In the genomic region with DNA sequence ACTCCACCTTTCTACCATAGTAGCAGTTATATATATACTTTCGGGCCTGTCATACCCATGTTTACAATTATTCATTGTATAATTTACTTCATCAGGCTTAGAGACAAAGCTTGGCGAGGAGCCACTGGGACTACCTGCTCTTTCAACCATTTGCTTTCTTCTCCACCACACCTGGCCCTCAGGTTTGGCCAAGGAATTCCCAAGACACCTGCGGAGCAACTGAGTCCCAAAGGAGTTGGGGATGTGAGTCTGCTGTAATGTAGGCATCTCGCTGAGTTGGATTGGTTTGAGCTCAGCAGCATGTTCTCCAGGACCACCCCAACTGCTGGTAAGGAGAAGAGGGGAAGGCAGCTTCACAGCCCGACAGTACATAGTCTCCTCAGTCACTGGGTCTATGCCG, we compare ENCODE assay signal across 7 mouse cellular contexts. TPM values are rescaled to one million over a fixed set of nuclear protein-coding genes. Genes with fewer than 3 reads are reported as not detected.
A peak's percentile ranks its signal among the peaks of the same experiment; 100 is the strongest.
DNase-seq lines count a peak whose midpoint lies in the region; ATAC-seq and TF ChIP-seq lines count a peak whose summit lies in the region.

A gene (plus strand): TSS at position 239 of the 400 bp plus-strand sequence.

- no peaks in the 10 kb centered on the region for H3K36me3 ChIP-seq in forebrain, embryonic 11.5 days (ENCODE audit: control insufficient read depth, insufficient read depth, low read length)
- H3K36me3 ChIP-seq in limb, embryonic 14.5 days (ENCODE audit: control insufficient read depth, insufficient read depth, low read length), result peaks cover 7% of the 10 kb centered on the region; the same call in 1 of the 2 replicates
- no peaks in the 10 kb centered on the region; the same call in 1 of the 2 replicates for H3K36me3 ChIP-seq in stomach, embryonic 14.5 days (ENCODE audit: control insufficient read depth, insufficient read depth, low read length)

- DNase-seq in thymus, postnatal 0 days (ENCODE audit: low spot score), result no peak
- DNase-seq in thymus, adult 18-20 months, result no peak
- no peak for DNase-seq in forebrain, embryonic 11.5 days (ENCODE audit: low spot score)
- DNase-seq in heart, postnatal 36 days, result no peak
- no peak for DNase-seq in limb, embryonic 14.5 days (ENCODE audit: low spot score)
- DNase-seq in spleen, adult 12 weeks (ENCODE audit: low spot score), result no peak

- intact Hi-C loops in heart, postnatal 36 days (cut with DNase I), result loop anchor here (2.0 to 5.0 kb wide), 3 partner anchors 13 to 205 kb away; no protein-coding TSS in a partner anchor

- no peak for ATAC-seq in forebrain, embryonic 11.5 days (replicated peaks; ENCODE audit: low FRiP score)
- ATAC-seq in limb, embryonic 14.5 days (ENCODE audit: low FRiP score, low read depth), result no peak
- no peak for ATAC-seq in stomach, embryonic 14.5 days (ENCODE audit: insufficient number of reproducible peaks, insufficient read depth, low FRiP score, low read depth)

- H3K4me1 ChIP-seq in forebrain, embryonic 11.5 days (replicated peaks; ENCODE audit: control insufficient read depth, insufficient read depth, low read length), result peaks cover 8% of the 10 kb centered on the region; the same call in 1 of the 2 replicates
- peaks cover 15% of the 10 kb centered on the region for H3K4me1 ChIP-seq in limb, embryonic 14.5 days (ENCODE audit: control insufficient read depth, insufficient read depth, low read length)
- H3K4me1 ChIP-seq in stomach, embryonic 14.5 days (ENCODE audit: control insufficient read depth, insufficient read depth, low read length), result peaks cover 12% of the 10 kb centered on the region; the same call in 1 of the 2 replicates

- TF ChIP-seq POLR2A in limb, embryonic 14.5 days (IDR thresholded peaks at IDR 0.05; ENCODE audit: borderline replicate concordance, extremely low read depth, insufficient read depth, insufficient read length), result no peak

- 82% methylated on average over 6 of the region's 6 CpGs for WGBS in forebrain, embryonic 11.5 days
- 88% methylated on average over 6 of the region's 6 CpGs for WGBS in limb, embryonic 14.5 days
- WGBS in stomach, embryonic 14.5 days, result 83% methylated on average over 6 of the region's 6 CpGs

- H3K9me3 ChIP-seq in forebrain, embryonic 11.5 days (ENCODE audit: control insufficient read depth, low read length), result no peaks in the 10 kb centered on the region
- H3K9me3 ChIP-seq in limb, embryonic 14.5 days (ENCODE audit: control insufficient read depth, low read length), result no peaks in the 10 kb centered on the region
- H3K9me3 ChIP-seq in stomach, embryonic 14.5 days (ENCODE audit: control insufficient read depth, low read depth, low read length), result no peaks in the 10 kb centered on the region

- H3K4me3 ChIP-seq in forebrain, embryonic 11.5 days (ENCODE audit: low read depth, low read length), result peak within 1 kb of the TSS; percentile 97
- H3K4me3 ChIP-seq in limb, embryonic 14.5 days (replicated peaks; ENCODE audit: low read length), result peak within 1 kb of the TSS; percentile 96
- peak within 1 kb of the TSS; percentile 94 for H3K4me3 ChIP-seq in stomach, embryonic 14.5 days (ENCODE audit: low read depth, low read length)

- H3K9ac ChIP-seq in forebrain, embryonic 11.5 days (ENCODE audit: low read length), result no peak within 1 kb of the TSS; the same call in 1 of the 2 replicates
- H3K9ac ChIP-seq in limb, embryonic 14.5 days (ENCODE audit: low read depth, low read length, severe bottlenecking), result no peak within 1 kb of the TSS
- H3K9ac ChIP-seq in stomach, embryonic 14.5 days (replicated peaks; ENCODE audit: low read depth, low read length), result no peak within 1 kb of the TSS; the same call in 1 of the 2 replicates

- no peak within 1 kb of the TSS for H3K27ac ChIP-seq in forebrain, embryonic 11.5 days (ENCODE audit: low read depth, low read length)
- no peak within 1 kb of the TSS for H3K27ac ChIP-seq in limb, embryonic 14.5 days (replicated peaks; ENCODE audit: low read depth, low read length)
- no peak within 1 kb of the TSS; the same call in 1 of the 2 replicates for H3K27ac ChIP-seq in stomach, embryonic 14.5 days (ENCODE audit: low read length)

- H3K4me2 ChIP-seq in forebrain, embryonic 11.5 days (ENCODE audit: low read depth, low read length, severe bottlenecking), result peak within 1 kb of the TSS; percentile 40
- peak within 1 kb of the TSS; percentile 71 for H3K4me2 ChIP-seq in limb, embryonic 14.5 days (replicated peaks; ENCODE audit: low read depth, low read length, severe bottlenecking)
- H3K4me2 ChIP-seq in stomach, embryonic 14.5 days (replicated peaks; ENCODE audit: low read depth, low read length), result peak within 1 kb of the TSS; percentile 42

- no peaks in the 10 kb centered on the region for H3K27me3 ChIP-seq in forebrain, embryonic 11.5 days (ENCODE audit: control insufficient read depth, insufficient read depth, low read length)
- no peaks in the 10 kb centered on the region for H3K27me3 ChIP-seq in limb, embryonic 14.5 days (ENCODE audit: control insufficient read depth, insufficient read depth, low read length)
- no peaks in the 10 kb centered on the region for H3K27me3 ChIP-seq in stomach, embryonic 14.5 days (ENCODE audit: control insufficient read depth, insufficient read depth, low read length)

RNA-seq across cellular contexts. Expression of the gene that starts here (rescaled TPM):
- 158 and 162 TPM in 2 replicates for polyA plus RNA-seq in thymus, postnatal 0 days (2015; fragmentation: Nextera tagmentation; extraction: Ambion mirVana)
- polyA plus RNA-seq in forebrain, embryonic 11.5 days (2014; fragmentation: Nextera tagmentation; extraction: Ambion mirVana), result 142 and 144 TPM in 2 replicates
- total RNA-seq in heart, postnatal 36 days (2021), result 10 to 100 TPM; 89.1 to 93.7 TPM
- 80.7 and 103 TPM in 2 replicates for polyA plus RNA-seq in limb, embryonic 14.5 days (2012; rRNA removed)
- polyA plus RNA-seq in limb, embryonic 14.5 days (2014; fragmentation: Nextera tagmentation; extraction: Ambion mirVana), result 186 and 189 TPM in 2 replicates
- polyA plus RNA-seq in stomach, embryonic 14.5 days (2014; fragmentation: Nextera tagmentation; extraction: Ambion mirVana), result 178 and 195 TPM in 2 replicates
